Mouse (Mus musculus) frontal cortex, postnatal 25 days (tissue): ENCODE data around the gene Gar1.

Experiments
- DNase-seq, 2 experiments: peaks; one replicate each; pipeline ENCODE4 v3.0.0; 2022; ENCODE audit warnings: low spot score in 2 of 2

The Gar1 gene

DNA sequence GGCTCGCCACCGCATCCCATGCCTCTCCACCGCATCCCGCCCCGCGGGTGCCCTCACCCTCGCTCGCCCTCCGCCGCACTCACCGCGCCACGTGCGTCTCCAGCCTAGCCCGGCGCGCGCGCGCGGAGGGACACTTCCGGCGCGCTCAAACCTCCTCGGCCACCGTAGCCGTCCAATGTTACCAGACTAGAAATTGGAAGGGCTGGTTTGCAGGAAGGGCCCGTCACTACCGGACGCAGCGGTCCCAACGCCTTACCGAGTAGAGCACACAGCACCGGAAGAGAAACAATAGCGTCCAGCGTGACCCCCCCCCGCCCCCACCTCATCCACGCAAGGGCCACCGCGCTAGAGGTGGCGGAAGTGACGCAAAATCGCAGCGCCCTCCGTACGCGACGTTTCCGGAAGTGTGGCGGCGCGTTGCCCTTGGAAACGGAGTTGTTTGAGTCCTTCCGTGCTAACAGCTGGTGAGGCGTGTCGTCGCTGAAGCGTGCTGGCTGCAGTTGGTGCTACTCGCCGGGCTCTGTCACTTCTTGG, at the start of gene Gar1:
Gene Gar1, minus strand, starts transcription at position 362 of the 534 bp plus-strand sequence.
- DNase-seq = peak; percentile 87 to 95

DNA sequence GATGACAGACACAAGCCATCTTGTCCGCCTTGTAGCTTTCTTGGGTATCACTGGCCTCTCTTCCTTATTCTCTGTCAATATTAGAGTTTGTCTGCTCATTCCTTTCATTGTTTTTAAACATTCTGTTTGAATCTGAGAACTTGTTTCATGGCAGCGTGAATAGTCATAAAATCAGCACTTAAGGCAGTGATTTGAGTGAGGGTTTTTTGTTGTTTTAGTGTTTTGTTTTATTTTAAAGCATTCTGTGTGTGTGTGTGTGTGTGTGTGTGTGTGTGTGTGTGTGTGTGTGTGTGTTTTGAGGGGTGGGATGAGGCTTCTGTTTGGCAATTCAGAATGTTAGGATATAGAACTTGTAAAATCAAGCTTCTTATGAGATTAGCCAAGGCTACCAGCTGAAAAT, 48.7 kb upstream of the Gar1 start:
- no peak for DNase-seq

DNA sequence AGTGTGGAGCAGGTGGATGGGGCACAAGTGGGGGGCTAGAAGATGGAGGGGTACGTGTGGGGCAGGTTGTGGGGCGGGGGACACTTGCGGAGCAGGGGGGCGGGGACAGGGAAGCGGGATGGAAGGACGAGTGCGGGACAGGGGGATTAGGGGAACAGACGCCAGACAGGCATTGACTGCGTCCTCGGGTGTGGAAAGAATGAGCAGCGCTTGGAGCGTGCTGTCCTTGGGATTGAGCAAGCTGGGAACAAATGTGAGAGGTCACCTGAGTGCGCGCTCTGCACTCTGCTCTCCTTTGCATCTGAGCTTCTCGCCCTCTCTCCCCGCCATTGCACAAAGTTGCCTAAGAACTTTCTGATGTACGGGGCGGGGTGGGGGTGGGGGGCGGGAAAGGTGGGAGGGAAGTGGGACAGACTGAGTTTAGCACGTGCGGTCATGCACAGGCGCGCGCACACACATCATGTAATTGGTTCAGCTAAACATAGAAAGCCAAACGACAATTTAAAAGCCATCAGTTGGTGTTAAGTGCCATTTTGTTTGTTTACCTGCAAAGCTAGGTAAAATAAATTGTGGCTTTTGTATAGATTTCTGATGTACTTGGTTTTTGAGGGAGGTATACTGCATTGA, 48.0 kb upstream of the Gar1 start:
- DNase-seq = no peak

DNA sequence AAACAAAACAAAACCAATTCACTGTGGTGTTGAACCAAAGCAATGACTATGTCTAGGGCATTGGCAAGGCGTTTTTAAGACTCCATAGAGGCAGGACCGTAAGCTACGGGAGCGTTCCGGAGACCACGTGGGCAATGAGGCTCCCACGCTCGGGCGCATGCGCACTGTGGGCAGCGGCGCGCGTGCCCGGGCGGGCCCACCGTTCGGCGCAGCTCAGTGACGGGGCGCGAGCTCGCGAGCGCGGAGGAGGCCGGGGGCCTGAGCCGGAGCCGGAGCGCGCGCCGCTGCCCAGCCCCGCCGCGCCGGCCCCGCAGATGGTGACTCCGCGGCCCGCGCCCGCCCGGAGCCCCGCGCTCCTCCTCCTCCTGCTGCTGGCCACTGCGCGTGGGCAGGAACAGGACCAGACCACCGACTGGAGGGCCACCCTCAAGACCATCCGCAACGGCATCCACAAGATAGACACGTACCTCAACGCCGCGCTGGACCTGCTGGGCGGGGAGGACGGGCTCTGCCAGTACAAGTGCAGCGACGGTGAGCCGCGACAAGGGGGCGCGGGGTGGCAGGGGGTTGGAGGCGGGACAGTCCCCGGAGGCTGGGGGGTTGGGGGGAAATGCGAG, 47.3 kb upstream of the Gar1 start, which contains the start of gene Pla2g12a:
Gene Pla2g12a, plus strand, starts transcription at position 202 of the 617 bp plus-strand sequence.
- DNase-seq = peak; percentile 69 to 90

DNA sequence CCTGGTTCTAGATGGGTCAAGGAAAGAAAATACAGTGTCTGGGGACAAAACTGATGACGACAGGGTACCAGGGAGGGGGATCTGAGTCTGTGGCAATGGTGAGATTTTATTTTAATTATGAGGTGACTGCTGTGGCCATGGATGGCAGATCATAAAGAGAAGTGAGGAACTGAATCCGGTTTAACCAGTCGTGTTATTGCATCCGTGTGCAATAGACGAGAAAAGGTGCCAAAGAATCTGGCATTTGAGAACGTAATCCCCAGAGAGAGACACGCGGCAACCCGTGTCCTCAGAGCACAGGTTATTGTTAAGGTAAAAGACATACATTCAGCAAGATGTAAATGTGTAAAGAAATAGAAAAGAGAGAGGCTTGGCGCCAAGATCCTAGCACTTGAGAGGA, 46.1 kb upstream of the Gar1 start:
- DNase-seq = no peak

DNA sequence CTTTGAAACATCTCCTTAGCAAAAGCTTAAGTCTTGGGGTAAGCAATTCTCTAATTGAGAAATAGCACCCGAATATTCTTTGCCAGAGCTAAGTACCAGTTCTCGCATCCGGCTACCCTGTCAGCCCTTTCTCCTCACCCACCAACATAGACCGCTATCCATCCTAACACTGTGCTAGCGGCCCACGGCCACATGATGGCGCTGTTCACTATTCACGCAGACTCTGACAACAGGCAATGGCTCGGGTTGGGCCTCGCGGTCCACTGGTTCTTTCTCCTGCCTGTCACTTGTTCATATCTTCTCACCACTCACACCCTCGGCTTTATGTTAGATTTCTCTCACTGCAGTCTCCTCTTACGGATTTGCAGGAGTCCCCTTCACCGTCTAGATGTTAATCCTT, 32.5 kb upstream of the Gar1 start:
- DNase-seq = peak in 1 of 2 experiments; percentile 9

DNA sequence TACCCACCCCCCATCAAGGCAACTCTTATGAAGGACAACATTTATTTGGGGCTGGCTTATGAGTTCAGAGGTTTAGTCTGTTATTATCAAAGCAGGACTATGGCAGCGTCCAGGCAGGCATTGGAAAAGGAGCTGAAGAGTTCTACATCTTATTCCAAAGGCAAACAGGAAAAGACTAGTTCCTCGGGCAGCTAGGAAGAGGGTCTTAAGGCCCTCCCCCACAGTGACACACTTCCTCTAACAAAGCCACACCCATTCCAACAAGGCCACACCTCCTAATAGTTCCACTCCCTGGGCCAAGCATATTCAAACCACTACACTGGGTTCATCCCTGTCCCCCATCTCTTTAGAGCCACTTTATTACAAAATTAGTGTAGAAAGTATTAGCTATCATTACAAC, 31.4 kb upstream of the Gar1 start:
- DNase-seq = no peak

DNA sequence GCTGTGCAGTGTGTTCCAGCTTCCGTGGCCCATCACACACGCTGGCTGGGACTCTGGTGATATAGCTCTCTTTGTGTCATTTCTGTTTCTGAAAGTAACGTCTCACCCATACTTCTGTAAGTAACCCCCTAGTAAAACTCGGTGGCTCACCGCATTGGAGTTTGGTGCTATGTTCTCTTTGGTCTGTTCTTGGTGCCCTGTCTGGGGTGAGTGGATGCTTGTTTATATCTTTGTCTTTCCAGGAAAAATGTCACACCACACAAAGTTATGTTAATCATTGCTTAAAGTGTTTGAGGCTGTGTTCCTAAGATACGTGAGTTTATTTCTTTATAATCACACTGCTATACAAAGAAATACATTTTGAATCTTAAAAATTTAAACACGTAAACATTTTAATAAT, 15.7 kb upstream of the Gar1 start:
- no peak for DNase-seq

DNA sequence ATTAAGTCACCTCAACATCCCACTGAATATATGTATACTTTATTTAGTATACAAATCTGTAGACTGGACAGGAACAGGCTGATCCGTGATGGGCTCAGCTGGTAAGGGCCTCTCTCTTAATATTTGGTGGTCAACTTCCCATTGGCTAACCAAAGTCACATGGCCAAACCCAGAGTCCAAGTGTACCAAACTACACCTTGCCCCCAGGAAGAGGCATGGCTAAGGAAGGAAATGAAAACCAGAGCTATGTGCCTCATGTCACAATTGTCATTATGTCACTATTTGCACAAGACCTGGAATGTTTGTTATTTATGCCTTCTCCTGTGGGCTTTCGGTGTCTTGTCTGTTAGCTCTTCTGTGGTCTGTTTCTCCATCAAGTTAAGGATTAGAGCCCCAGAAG, 14.7 kb upstream of the Gar1 start:
- no peak for DNase-seq

DNA sequence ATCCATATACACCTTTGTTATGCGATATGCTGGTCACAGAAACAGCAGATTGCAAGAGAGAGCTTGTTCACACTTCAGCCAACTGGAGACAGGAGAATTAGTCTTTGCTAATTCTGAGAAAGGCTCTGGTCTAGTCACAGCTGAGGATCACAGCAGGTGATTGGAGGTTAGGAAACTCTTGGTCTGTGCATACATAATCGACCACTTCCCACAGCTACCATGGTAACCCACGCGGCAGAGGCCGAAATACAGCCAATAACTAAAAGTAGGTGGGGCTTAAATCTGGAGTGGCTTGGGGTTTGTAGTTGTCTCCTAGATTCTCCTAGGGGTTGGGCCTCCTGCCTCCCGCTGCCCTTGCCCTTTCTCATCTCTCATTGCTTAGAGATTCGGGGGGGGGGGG, 6.8 kb upstream of the Gar1 start:
- DNase-seq = no peak

DNA sequence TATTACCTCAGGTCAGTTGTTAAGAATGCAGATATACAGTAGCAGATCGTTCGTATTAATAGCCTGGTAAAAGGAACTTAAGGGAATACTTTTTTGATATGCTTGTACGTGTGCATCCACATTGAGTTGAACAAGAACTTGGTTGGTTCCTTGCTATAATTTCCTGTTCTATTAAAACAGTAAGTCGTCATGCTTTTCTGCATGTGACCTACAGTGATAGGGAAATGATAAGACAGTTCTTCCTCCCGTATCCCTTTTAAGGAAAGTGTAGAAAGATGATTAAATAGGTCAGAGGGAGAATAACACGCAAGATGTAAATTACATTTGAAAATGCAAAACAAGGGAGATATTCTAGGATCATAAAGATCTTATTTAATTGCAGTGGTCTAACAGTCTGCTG, 5.8 kb upstream of the Gar1 start:
- no peak for DNase-seq

DNA sequence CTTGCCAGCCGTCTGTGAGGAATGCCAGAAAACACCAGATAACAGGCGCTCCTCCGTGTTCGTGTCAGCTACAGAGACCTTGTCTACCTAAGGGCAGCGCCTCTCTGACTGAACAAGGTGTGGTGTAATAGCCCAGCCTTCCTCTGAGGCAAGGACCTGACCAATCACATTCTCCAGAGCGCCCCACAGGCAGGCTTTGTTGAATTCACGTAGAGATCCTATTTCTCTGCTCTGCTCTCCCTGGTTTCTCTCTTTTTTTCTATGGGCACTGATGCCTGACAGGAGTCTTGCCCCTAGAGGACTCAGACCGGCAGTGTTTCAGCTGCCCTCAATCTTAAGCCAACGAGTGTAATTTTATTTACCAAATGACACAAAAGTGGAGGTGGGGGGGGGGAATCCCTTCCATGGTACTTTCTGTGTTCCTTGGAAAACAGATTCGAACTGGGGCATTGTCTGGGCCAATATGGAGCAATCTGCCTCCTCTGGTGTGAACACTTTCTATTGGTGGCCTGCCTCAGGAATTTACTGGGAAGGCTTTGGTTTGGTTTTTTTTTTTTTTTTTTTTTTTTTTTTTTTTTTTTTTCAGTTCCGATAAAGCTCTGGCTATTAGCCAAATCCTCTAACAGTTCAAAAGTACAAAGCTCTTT, 5.0 kb upstream of the Gar1 start:
- DNase-seq = no peak

DNA sequence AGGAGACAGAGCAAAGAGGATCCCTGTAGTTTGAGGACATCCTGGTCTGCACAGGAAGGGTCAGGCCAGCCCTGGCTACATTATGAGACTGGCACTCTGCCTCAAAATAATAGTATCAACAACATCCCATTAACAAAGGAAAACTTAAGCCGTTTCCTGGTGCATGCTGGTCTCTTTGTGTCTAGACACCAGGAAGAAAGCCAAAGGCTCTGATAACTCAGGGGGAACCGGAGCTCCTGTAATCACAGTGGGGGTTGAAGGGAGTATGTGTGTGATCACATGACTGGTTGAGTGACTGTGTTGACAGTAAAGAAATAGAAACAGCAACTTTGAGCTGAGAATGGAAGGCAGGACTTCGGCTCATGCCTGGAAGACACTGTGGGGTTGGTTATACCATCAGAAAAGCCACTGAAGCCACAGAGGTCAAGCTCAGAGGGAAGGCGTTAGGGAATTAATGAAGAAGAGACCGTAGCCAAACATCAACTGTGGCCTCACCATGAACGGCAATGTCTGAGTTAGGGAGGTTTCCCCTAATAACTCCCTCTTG, 4.3 kb upstream of the Gar1 start, which contains the start of gene Cfi:
Gene Cfi, plus strand, starts transcription at position 497 of the 547 bp plus-strand sequence.
- DNase-seq = no peak

DNA sequence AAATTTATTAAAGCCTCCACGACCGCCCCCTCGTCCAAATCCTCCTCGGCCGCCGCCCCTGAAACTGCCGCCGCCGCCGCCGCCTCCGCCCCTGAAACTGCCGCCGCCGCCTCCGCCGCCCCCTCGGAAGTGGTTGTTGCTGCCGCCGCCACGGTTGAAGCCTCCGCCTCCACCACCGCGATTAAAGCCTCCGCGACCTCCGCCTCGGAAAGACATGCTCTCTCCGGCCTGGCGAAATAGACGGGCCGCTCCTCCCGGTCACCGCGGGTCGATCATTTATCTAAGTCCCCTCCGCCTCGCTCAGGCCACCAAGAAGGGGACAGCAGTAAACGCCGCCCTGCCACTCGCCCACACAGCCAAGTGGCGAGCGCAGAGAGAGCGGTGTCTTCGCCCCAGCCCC, 570 bp downstream of the Gar1 start:
- DNase-seq = peak in 1 of 2 experiments; percentile 15

DNA sequence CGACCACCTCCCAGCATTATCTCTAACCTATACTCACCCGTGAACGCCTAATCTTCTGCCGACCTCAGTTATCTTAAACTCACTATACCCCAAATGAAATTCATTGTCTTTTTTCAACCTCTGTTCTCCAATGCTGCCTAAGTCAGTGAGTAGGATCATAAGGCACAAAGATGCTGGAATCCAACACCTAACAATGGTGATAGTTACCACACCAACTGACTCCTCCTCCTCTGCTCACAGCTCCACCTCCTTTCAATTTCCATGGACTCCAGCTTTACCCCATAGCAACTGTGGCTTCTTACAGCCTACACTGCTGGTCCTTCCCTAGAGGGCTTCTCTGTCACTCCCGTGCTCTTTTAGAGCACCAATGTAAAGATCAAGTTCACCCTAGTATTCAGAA, 3.5 kb downstream of the Gar1 start:
- no peak for DNase-seq

DNA sequence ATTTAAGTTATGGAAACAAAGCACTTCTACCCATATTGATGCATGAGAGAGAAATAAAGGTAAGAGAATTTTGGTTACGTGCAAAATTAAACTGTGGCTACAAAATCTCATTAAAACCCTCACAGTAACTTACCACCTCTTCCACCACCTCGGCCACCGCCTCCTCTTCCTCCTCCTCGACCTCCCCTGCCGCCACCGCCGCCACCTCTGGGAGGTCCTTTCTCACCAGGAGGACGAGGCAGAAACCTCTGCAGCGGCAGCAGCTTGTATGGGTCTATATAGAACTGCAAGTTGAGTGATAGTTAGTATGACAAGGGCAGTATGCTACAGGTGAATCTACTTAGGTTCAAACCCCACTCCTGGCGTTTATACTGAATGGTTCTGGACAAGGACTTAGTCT, 4.5 kb downstream of the Gar1 start:
- no peak for DNase-seq

DNA sequence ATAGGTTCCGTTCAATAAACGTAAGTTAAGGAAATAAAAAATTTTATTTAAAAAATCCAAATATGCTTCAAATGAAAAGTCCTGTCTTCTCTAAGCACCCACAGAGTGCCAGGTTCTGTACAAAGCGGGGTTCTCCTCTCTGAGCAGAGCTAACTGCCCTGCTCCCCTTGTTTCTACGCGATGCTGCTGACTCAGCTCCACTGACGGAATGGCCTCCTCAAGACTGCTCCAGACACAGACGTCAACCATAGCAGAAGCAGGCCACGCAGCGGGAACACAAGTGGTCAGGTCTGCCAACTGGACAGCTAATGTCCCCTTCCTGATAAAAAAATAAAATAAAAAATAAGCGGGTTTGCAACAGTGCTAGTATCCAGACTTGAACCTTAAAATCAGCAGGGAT, 6.3 kb downstream of the Gar1 start:
- no peak for DNase-seq

DNA sequence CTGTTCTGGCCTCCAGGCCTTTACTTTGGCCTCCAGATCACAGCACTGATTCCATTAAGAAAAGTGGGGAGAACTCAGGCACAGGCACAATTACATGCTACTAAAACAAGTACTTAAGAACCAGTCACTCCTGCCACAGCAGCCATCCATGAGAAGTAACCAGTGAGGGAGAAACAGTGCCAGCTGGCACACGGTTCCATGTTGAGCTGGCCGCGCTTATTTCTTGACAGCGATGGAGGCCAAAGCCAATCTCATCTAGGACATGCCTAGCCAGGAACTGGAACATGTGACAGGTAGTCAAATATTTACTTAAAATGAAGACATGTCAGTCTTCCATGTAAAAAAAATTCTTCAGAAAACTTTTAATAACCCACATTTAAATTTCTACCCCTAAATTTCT, 7.0 kb downstream of the Gar1 start:
- no peak for DNase-seq

DNA sequence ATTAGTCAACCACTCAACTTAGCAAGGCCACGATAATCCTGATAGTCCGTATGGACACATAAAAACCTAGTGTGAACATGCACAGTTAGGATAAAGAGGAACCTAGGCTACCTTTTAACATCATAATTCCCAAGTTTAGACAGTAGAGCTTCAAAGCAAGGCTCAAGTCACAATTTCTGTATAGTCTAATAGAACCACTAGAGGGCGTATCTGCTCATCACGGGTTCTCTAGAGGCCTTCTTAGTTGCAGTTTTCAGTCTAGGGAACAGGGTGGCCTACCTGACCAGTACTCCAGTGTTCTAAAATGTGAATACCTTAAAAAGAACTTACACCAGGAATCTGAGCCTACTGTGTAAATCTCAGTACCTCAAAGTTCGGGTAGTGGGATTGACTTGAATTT, 7.9 kb downstream of the Gar1 start:
- no peak for DNase-seq

DNA sequence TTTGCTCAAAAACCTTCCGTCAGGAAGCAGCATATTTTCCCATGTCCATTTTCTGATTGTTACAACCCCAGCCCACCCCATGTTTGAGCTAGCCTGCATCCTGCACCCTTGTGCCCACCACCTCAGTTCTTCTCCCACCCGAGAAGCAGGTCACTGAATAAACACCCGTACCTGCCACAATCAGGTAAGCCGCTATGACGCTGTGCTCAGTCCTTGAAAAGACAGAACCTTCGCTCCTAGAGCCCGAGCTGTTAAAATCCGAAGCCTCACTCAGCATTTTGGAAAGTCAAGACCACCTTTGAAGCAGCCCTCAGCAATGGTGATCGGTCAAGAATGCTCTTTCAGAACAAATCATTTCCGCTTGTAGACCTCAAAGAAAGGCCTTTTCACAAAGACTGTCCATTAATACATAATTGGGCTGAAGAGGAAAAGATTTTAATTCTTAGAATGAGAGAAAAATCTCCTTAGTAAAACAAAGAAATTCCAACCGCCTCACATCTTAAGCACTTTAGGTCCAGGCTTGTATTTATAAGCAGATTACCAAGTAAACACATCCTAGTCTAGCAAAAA, 8.9 kb downstream of the Gar1 start, which contains the start of gene Rrh:
Gene Rrh, minus strand, starts transcription at position 382 of the 570 bp plus-strand sequence.
- DNase-seq = no peak

DNA sequence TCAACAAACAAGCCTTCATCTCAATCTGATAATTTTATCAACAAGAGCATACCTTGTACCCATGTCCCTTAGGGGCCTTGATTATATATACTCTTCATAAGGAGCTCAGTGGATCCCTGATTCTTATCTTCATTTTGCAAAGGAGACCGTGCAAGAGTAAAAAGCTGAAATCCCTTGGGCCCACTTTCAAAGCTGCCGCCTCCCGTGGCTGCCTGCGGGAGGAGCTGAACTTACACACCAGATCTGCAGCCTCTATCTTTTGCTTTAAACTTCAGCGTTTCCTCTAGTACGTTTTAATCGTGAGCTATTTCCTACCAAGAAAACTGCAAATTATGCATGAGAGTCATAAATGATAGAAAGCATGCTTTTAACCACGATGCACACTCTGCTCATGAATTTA, 9.5 kb downstream of the Gar1 start:
- DNase-seq = no peak

DNA sequence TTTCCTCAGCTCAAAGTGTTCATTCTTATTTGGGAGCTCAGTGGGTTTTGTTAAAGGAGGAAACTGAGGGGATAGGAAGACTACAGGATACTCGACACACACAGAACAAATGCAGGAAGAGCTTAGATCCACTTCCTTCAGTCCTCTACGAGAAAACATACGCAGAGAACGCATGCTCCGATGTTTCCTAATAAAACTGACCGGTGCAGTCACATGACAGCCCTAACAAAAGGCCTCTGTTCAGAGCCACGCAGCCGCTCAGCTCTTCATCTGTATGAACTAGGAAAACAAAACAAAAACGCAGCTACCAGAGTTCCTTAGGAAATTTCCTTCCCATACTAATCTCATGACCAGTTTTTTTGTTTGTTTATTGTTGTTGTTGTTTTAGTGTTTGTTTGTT, 10.3 kb downstream of the Gar1 start:
- DNase-seq = no peak
